Mouse (Mus musculus): ENCODE measurements at regions not wholly inside any gene's neighbourhood (a gene's known extent, or its start where the extent isn't known, plus 50 kb on each side); places are given as distances from the start of the nearest gene placed in this dataset.

GRCm38 (mm10) chr13:25983659-25984058, 713.4 kb upstream of the Nrsn1 start:
- no peak for TF ChIP-seq CTCF (IDR thresholded peaks at IDR 0.05; ENCODE audit: borderline replicate concordance, control insufficient read depth, extremely low read depth, insufficient read depth, low read length, poor library complexity)
- no peak for TF ChIP-seq POLR2A (IDR thresholded peaks at IDR 0.05; ENCODE audit: control insufficient read depth, extremely low read depth, insufficient read depth, low read length, poor library complexity)
